Mouse (Mus musculus): ENCODE measurements around the gene Clasp2. TPM values are rescaled to one million over a fixed set of nuclear protein-coding genes. Genes with fewer than 3 reads are reported as not detected.
"Not testable (repeated sequence)": the region's sequence is repeated elsewhere in the genome, so short reads cannot be mapped to it uniquely, and the experiment has no call there.

Gene Clasp2
- polyA plus RNA-seq, 1 experiment = 16.8 TPM

DNA sequence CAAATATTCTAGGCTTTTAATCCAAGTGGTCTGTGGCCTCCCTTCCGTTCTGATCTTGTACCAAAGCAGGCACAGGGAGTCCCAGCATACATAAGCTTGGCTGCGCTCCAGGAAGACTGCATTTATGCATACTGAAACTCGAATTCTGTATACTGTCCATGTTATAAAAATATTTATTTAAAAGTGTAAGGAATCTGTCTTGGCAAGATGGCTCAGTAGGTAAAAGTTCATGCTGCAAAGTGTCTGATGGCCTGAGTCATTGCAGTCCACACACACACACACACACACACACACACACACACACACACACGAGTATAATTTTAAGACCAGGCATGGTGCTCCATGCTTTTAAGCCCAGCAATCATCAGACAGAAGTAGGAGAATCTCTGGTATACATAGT lies 161.9 kb downstream of the Clasp2 start:
- no peak for TF ChIP-seq CTCF (IDR thresholded peaks at IDR 0.05; ENCODE audit: control insufficient read depth, insufficient read depth, low read length)
- no peak for TF ChIP-seq POLR2A (IDR thresholded peaks at IDR 0.05; ENCODE audit: borderline replicate concordance, control insufficient read depth, low read depth, low read length)
- H3K4me1 ChIP-seq (ENCODE audit: control insufficient read depth, insufficient read depth, low read length) = no peaks in the 10 kb centered on the region; the same call in 1 of the 2 replicates
- no peak overlapping the region for H3K27ac ChIP-seq (ENCODE audit: control insufficient read depth, insufficient read depth, low read depth, low read length, poor library complexity)
- no peak overlapping the region for H3K4me3 ChIP-seq (replicated peaks; ENCODE audit: control insufficient read depth, low read depth, low read length)
- WGBS = 83% methylated on average over 4 of the region's 4 CpGs

DNA sequence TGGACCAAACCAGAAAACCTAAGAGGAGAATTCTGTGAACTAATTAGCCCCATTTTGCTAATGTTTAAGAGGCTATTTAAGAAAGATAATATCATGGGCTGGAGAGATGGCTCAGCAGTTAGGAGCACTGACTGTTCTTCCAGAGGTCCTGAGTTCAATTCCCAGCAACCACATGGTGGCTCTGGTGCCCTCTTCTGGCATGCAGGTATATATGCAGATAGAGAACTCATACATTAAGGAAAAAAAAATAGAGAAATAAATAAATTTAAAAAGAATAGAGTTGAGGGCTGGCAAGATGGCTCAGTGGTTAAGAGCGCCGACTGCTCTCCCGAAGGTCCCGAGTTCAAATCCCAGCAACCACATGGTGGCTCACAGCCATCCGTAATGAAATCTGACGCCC lies 163.0 kb downstream of the Clasp2 start:
- H3K4me3 ChIP-seq (replicated peaks; ENCODE audit: control insufficient read depth, low read depth, low read length); H3K4me1 ChIP-seq (ENCODE audit: control insufficient read depth, insufficient read depth, low read length); H3K27ac ChIP-seq (ENCODE audit: control insufficient read depth, insufficient read depth, low read depth, low read length, poor library complexity): not testable (repeated sequence)
- 88% methylated on average over 6 of the region's 6 CpGs for WGBS

DNA sequence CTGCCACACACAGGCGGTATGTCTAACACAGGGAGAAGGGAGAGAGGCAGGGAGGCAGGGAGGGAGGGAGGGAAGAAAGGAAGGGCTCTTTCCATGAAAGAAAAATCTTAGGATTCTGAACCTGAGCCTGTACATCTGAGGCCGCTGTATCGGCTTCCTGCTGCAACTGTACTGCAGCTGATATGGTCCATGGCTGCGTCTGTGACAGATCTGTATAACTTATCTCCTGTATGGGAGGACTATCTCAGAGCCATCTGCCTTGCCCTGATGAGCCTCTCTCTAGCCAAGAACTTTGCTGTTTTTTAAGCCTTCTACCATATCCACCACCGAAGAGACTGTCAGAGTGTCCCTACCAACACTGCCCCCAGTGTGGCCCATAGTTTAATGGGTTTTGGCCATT lies 174.5 kb downstream of the Clasp2 start:
- 70% methylated on average over 5 of the region's 5 CpGs for WGBS
- TF ChIP-seq CTCF (IDR thresholded peaks at IDR 0.05; ENCODE audit: control insufficient read depth, insufficient read depth, low read length) = no peak
- no peak for TF ChIP-seq POLR2A (IDR thresholded peaks at IDR 0.05; ENCODE audit: borderline replicate concordance, control insufficient read depth, low read depth, low read length)
- no peaks in the 10 kb centered on the region; the same call in 1 of the 2 replicates for H3K4me1 ChIP-seq (ENCODE audit: control insufficient read depth, insufficient read depth, low read length)
- H3K4me3 ChIP-seq (replicated peaks; ENCODE audit: control insufficient read depth, low read depth, low read length) = no peak overlapping the region
- no peak overlapping the region for H3K27ac ChIP-seq (ENCODE audit: control insufficient read depth, insufficient read depth, low read depth, low read length, poor library complexity)

DNA sequence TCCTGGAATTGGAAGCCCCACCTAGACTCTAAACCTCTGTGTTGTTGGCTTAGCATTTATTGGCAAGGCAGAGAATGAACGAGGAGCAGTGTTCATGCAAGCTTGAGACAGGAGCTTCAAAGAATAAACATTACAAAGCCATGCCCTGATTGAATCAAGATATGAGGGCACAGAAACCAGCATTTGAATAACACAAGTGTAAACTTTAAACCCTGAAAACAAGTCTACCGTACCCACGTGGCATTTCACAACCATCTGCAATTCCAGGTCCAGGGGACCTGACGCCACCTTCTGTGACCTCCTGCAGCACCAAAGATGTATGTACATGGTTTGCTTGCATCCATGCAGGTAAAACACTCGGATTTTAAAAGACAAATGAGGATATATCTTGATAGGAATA lies 181.4 kb downstream of the Clasp2 start:
- WGBS = 84% methylated on average over 5 of the region's 5 CpGs
- Histone ChIP-seq H3K27ac (ENCODE audit: control insufficient read depth, insufficient read depth, low read depth, low read length, poor library complexity) (no peak overlapping the region), H3K4me3 (replicated peaks; ENCODE audit: control insufficient read depth, low read depth, low read length) (no peak overlapping the region), H3K4me1 (ENCODE audit: control insufficient read depth, insufficient read depth, low read length) (no peaks in the 10 kb centered on the region; the same call in 1 of the 2 replicates)
- TF ChIP-seq CTCF (IDR thresholded peaks at IDR 0.05; ENCODE audit: control insufficient read depth, insufficient read depth, low read length) (no peak), POLR2A (IDR thresholded peaks at IDR 0.05; ENCODE audit: borderline replicate concordance, control insufficient read depth, low read depth, low read length) (no peak)

DNA sequence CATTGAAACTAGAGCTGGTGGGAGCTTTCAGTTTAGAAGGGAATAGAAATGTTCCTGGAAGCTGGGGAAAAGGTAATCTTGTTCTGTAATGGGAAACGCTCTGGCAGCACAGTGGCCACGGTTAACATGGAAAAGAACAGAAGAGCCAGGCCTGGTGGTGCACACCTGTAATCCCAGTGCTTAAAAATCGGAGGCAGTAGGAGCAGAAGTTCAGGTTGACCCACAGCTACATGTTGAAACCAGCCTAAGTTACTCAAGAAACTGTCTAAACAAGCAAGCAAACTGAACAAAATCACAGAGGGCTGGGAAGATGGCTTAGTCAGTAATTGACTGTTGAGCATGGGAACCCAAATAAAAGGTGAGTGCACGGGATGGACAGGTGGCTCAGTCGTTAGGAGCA lies 183.6 kb downstream of the Clasp2 start:
- TF ChIP-seq CTCF (IDR thresholded peaks at IDR 0.05; ENCODE audit: control insufficient read depth, insufficient read depth, low read length) = no peak
- no peak for TF ChIP-seq POLR2A (IDR thresholded peaks at IDR 0.05; ENCODE audit: borderline replicate concordance, control insufficient read depth, low read depth, low read length)
- 76% methylated on average over 5 of the region's 5 CpGs for WGBS
- H3K4me3 ChIP-seq (replicated peaks; ENCODE audit: control insufficient read depth, low read depth, low read length) = no peak overlapping the region
- peaks cover 1% of the 10 kb centered on the region; the same call in 1 of the 2 replicates for H3K4me1 ChIP-seq (ENCODE audit: control insufficient read depth, insufficient read depth, low read length)
- H3K27ac ChIP-seq (ENCODE audit: control insufficient read depth, insufficient read depth, low read depth, low read length, poor library complexity) = no peak overlapping the region

DNA sequence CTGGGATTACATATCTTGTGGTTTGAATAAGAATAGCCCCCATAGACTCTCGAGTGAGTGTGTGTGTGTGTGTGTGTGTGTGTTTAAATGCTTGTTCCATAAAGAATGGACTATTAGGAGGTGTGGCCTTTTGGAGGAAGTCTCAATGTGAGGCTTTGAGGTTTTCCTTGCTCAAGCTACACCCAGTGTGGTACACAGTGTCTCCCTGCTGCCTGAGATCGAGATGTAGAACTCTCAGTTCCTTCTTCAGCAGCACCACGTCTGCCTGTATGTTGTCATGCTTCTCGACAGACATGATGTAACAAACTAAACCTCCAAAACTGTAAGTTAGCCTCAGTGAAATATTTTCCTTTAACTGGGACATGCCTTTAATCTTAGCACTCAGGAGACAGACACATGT lies 187.3 kb downstream of the Clasp2 start:
- H3K4me1 ChIP-seq (ENCODE audit: control insufficient read depth, insufficient read depth, low read length) = peaks cover 1% of the 10 kb centered on the region; the same call in 1 of the 2 replicates
- H3K4me3 ChIP-seq (replicated peaks; ENCODE audit: control insufficient read depth, low read depth, low read length) = no peak overlapping the region
- TF ChIP-seq POLR2A (IDR thresholded peaks at IDR 0.05; ENCODE audit: borderline replicate concordance, control insufficient read depth, low read depth, low read length) (no peak), CTCF (IDR thresholded peaks at IDR 0.05; ENCODE audit: control insufficient read depth, insufficient read depth, low read length) (no peak)
- 2% methylated on average over 4 of the region's 4 CpGs for WGBS
- peak overlapping the region; percentile 47; the same call in 1 of the 2 replicates for H3K27ac ChIP-seq (ENCODE audit: control insufficient read depth, insufficient read depth, low read depth, low read length, poor library complexity)

DNA sequence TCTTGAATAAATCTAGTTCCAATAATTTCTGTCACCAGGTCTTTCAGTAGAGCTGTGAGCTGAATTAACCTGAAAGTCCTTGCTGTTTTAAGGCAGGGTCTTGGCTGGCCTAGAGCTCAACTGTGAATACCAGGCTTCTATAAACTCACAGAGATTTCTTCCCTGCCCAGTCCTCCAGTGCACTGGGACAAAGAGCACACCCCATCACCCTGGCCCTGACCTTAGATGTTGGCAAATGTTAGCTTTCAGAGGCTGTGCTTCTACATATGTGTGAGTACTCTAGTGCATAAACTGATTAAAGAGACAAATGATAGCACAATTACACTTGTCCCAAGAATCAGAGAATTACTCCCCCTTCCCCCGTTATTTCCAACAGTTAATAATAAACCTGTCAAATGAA lies 188.4 kb downstream of the Clasp2 start:
- H3K27ac ChIP-seq (ENCODE audit: control insufficient read depth, insufficient read depth, low read depth, low read length, poor library complexity) = no peak overlapping the region
- 86% methylated on average over 1 of the region's 1 CpGs for whole genome bisulfite sequencing
- H3K4me1 ChIP-seq (ENCODE audit: control insufficient read depth, insufficient read depth, low read length) = peaks cover 1% of the 10 kb centered on the region; the same call in 1 of the 2 replicates
- TF ChIP-seq POLR2A (IDR thresholded peaks at IDR 0.05; ENCODE audit: borderline replicate concordance, control insufficient read depth, low read depth, low read length) (no peak), CTCF (IDR thresholded peaks at IDR 0.05; ENCODE audit: control insufficient read depth, insufficient read depth, low read length) (no peak)
- no peak overlapping the region for H3K4me3 ChIP-seq (replicated peaks; ENCODE audit: control insufficient read depth, low read depth, low read length)

DNA sequence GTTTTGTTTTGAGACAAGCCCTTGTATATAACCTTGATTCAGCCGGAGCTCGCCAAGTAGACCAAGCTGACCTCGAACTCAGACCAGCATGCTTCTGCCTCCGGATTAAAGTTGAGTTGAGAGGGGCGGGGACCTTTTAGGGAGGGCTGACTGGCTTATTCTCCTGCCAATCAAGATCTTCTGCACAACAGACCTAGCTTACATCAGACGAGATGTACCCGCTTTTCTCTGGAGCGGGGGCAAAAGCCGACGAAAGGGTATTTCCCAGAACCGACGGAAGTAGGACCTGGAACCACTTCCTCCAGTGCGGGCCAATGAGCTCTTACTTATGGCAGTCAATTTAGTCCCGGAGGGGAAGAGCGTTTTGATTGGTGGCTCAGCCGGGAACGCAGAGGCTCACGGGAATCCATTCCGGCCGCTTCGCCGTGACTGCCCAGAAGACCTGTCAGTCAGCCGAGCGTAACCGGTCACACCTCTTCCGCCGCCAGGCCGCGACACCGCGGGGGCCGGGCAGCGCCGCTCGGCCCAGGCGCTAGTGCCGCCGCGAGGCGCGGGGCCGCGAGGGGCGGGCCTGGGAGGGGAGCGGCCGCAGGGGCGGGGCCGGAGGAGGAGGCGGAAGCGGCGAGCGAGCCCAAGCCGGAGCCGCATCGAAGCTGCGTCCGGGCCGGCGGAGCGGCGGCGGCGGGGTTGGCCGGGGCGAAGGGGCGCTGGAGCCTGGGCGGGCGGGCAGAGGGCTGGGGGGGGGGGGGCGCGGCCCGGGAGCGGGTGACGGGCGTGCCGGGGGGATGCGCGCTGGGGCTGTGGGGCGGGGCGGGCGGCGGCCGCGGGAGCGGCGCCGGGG lies 189.5 kb downstream of the Clasp2 start, which contains the start of gene Ubp1:
TSS of gene Ubp1 (plus strand) at position 401 of the 841 bp plus-strand sequence.
- peak within 1 kb of the TSS; percentile 92 for H3K27ac ChIP-seq (ENCODE audit: control insufficient read depth, insufficient read depth, low read depth, low read length, poor library complexity)
- 4% methylated on average over 52 of the region's 86 CpGs for WGBS
- TF ChIP-seq CTCF (IDR thresholded peaks at IDR 0.05; ENCODE audit: control insufficient read depth, insufficient read depth, low read length) (no peak), POLR2A (IDR thresholded peaks at IDR 0.05; ENCODE audit: borderline replicate concordance, control insufficient read depth, low read depth, low read length) (peak; percentile 62; the same call in 1 of the 2 replicates)
- H3K4me3 ChIP-seq (replicated peaks; ENCODE audit: control insufficient read depth, low read depth, low read length) = peak within 1 kb of the TSS; percentile 78
- peaks cover 1% of the 10 kb centered on the region; the same call in 1 of the 2 replicates for H3K4me1 ChIP-seq (ENCODE audit: control insufficient read depth, insufficient read depth, low read length)
